Mouse (Mus musculus) monocyte, adult 2 months (primary cell): ENCODE measurements around the gene Tns1.

Source experiments
- DNase-seq, 2 experiments: peaks; one replicate each; pipeline ENCODE4 v3.0.0; 2022; ENCODE audit warnings: low spot score in 2 of 2, low read depth in 1 of 2

The Tns1 gene

DNA sequence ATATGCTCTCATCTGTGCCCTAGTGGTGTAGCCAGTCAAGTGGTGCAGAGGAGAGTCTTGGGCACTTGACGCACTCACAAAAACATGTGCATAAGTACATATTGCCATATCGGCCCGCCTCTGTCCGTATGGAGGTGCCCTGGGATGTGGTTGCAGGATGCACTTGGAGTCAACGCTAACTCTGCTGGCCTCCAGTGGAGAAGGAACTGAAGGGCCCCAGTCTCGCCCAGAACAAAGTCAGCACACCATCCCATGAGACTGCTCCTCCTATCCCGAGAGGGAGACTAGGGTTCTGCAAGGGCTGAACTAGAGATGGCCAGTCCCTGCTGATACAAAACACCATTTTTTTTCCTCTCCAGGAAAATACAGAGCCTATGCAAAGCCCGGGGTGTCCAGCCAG lies 1.0 kb downstream of the Tns1 start:
- DNase-seq: no peak

DNA sequence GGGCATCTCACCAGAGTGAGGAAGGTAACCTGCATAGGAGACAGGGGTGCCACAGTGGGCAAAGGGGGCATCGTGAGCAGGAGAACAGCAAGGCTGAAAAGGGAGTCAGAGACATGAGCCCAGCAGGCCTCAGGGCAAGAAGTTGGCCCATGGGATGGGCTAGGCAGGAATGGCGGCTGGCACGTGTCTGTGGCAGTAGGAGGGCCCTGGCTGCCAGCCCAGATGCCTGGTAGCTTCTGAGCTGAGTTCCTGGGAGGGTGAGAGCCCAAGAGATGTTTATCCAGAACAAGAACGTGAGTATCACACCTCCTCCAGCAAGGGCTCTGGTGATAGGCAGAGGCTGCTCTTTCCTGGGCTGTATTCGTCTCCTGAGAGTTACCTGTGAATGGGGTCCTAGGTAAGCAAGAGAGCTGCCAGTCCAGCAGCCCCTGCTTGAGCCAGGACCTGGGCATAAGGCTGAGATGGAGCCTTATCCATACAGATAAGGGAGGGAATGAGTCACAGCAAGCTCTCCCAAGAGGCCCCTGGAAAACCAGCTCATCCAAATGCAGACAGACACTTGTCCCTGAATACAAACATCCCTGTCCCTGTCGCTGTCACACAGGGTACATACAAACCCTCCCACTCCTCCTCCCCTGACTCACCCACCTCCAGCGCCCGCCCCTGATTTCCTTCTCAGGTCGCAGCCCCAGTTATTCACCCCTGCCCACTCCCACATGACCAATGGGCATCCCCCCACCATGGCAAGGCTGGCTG lies 2.2 kb downstream of the Tns1 start:
- no peak for DNase-seq

DNA sequence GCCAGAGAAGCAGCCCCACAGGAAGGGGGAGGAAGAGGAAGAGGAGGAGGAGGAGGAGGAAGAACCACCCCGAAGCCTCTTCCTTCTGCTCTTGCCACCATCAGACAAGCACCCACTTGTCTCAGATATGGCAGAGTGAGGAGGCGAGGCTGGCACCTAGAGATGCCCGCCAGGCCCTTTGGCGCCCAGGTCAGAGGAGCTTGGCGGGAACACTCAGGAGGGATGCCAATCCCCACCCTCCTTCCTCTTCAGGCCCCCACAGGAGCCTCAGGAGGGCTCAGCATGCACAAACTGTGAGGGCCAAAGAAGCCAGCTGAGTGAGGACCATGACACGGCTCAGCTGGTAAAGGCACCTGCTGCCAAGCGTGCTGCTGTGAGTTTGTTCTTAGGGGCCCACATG lies 3.1 kb downstream of the Tns1 start:
- DNase-seq: no peak

DNA sequence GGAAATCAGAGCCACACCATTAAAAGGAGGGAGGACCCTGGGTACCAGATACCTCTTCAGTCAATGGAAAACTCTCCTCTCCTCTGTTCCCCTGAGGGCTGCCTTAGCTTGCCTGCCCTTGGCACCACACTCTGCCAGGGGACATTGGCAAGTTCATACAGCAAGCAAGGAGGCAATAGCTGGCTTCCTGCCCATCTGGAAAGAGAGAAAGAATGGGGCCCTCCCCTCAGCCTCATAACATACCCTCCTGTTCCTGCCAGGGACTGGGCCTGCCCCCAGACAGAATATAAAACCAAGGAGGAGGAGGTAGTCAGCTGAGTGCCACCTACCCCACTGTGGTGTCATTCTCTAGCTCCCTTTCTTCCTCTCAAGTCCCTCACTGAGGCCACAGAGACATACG lies 5.1 kb downstream of the Tns1 start:
- no peak for DNase-seq

DNA sequence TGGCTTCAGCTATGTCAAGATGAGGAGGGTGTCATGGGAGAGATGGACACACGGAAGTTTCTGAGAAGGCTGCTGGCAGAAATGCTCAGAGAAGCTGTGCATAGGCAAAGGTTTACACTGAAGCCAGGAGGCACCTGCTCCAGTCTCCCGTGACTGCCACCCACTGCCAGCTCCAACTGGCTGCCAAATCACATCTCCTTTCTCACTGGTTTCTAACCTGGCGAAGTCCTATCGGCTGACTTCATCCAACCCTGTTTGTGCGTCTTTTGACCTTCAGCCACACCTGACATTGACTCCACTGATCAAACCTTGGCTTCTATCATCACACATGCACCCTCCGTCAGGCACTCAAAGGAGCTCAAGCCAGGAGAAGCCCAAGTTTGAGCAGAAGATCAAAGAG lies 6.4 kb downstream of the Tns1 start:
- no peak for DNase-seq

DNA sequence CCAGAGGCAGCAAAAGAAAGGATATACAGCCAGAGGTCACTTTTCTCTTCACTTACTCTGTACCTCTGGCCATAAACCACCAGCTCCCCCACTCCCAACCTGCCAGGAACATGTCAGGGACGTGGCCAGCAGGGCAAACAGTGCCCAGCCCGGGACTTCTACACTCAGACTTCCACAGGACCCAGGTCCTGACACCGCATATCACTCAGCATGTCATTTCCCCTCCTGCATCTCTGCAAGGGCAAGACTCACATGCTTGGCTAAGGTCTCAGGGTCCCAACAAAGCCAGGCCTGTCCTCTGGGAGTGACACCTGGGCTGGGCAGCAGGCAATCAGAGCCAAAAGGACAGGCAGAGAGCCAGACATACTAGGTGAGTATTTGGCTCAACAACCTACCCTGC lies 11.2 kb downstream of the Tns1 start:
- DNase-seq: no peak

DNA sequence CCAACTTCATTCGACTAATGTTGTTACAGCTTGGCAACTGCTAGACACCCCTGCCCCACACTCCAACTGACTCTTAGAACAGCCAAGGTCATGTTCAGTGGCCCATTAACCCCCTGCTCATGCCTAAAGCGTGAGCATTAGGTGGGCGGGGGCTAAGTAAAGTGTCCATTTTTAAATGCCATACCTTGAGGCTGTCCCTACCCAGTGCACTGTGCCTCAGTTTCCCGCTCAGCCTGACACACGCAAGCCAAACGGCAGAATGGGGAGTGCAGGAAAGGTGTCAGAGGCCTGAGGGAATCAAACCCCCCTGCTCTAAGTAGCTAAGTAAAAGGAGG lies 12.6 kb downstream of the Tns1 start:
- DNase-seq: no peak

DNA sequence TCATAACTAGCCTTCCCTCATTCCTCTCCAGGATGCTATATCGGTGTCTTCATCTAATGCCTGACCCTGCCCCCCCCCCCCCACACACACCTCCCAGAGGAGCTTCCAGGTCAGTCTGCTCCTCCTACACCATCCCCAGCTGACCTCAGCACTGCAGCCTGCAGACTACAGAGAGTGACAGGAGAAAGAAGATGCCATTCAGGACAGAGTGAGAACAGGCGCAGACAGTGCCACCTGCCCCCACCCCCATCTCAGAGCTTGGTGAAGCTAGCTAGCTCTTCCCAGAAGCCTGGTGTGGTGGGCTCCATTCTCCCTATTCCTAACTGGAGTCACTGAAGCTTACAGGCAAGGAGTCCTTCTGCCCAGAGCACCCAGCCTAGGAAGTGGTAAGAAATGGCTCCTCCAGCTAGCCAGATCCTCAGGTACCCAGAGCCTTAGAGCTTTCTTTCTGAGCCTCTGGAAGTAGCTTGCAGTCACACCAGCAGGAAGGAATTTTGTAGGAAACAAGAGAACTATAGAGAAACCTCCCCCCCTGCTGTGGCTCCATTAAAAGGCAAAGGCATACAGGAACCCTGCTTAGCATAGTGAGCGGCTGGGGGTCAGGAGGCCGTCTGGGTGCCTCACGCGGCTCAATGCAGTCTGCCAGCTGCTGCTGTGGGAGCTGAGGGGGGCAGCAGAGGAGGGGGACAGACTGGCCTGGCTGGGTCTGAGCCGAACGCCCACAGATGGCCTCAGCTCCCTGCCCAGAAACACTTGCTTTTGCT lies 13.1 kb downstream of the Tns1 start:
- no peak for DNase-seq

DNA sequence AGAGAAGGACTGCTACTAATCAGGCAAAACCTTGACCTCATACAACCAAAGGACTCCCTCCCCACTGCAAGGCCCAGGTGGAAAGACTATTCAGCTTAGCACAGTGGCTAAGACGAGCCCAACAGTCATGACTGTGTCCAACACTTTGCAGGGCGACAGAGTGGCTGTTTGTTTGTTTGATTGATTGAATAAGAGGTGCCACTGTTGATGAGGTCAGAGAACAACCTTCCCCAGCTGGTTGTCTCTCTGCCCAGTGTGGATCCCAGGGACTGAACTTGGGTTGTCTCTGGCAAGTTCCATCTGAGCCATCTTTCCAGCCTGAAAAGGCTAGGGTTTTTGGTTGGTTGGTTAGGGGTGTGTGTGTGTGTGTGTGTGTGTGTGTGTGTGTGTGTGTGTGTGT lies 14.6 kb downstream of the Tns1 start:
- DNase-seq: no peak

DNA sequence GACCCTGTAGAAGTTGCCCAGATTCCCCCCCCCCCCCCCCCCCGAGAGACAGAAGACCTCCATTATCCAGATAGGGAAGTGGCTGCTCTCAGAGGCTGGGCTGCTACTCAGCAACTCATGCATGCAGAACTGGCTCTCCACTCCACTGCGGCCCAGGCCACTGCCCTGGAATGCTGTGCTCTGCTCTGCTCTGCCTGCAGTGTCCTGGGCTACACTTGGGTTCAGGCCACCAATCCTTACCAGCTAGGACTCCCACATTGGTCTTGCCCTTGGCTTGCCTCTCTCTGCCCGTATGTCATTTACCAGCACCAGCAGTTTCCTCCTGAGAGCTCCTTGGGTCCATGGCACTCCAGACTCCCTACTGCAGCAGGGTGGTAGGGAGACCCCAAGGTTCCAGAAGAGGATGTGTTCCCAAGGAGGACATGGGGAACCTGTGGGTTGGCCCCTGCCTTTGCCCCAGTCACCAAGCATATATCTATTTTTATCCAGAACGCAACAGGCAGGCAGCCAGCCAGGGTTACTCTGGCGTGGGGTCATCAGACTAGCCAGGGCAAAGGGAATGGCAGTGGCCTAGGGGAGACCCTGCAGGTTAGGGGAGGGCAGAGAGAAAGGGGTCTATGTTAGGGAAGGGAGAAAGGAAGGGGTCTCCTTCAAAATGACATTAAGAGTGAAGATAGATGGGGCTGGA lies 16.2 kb downstream of the Tns1 start:
- no peak for DNase-seq

DNA sequence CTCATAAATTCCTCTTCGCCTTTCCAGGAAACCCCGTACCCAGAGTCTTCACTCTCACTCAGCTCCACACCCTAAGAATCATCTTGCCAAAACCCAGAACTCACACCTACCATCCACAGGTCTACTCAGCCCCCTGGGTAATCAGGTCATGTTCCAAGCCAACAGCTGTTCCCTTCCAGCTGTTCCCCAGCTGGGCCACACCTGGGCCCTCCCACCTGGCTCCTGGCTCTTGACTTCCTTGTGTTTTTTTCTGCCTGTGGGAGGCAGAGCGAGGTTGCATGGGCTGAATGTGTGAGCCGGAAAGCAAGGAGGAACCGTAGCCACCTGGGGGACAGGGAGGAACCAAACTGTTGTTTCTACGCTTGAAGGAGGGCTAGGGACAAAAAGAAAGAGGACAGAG lies 18.0 kb downstream of the Tns1 start:
- DNase-seq: no peak

DNA sequence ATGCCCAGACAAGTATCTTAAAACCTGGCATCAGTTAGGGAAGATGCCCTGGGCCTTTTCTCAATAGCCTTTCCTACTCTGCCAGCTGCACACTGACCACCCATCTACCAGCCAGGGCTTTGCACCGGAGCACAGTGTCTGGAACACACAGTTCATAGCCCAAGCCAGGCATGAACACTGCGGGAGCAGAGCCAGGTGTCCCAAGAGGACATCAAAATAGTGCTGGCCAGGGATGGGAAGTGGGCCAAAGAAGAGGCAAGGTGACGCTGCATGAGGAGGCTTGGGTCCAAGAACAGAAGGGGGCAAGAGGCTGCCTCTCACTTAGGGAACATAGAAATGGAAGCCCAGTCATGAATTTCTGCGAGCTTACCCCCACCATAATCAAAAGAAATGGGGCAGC lies 18.6 kb downstream of the Tns1 start:
- DNase-seq: no peak

DNA sequence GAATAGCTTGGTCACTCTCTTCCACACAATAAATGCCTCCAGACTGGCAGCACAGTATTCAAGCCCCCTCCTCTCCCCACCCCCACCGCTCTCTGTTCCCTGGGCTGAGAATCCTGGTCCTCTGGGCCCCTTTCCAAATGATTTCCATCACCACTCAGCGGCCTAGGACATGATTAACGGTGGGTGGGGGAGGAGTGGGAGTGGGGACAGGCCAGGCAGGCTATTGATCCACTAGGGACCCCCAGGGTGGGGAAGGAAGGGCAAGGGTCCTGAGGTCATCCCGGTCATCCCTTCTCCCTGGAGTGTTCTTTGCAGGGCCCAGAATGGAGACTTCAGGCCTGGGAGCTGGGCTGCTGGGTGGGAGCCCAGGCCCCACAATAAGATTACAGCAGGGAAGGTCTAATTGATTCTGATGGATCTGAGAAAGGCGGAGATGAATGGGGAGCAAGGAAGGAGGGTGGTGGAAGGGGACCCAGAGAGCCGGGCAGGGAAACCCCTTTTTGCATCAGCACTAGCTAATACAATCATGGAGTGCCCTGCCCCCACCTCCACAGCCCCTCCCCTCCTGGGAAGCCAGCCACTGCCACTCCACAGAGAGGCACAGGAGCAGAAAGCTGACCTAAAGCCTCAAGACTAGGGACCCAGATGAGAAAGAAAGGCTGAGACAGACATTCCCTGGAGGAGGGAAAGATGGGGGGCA lies 20.4 kb downstream of the Tns1 start:
- DNase-seq: no peak

DNA sequence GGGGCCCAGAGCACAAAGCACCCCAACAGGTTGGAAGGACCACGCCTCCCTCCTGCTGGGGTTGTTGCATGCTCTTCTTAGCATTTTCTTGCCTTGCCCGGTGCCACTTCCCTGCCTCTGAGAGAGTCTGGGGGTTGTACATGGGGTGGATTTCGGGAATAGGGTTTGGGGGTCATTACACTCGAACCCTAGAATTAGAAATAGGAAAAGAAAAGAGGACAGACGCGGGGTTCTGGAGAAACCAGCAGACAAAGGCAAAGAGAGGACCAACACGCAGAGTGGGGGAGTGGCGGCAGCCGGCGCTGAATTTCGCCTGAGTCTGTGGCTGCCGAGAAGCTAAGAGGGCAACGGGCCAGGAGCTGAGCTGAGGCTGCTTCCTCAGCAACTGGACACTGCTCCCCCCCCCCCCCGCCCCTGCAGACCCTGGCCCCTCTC lies 25.2 kb downstream of the Tns1 start:
- DNase-seq: no peak

DNA sequence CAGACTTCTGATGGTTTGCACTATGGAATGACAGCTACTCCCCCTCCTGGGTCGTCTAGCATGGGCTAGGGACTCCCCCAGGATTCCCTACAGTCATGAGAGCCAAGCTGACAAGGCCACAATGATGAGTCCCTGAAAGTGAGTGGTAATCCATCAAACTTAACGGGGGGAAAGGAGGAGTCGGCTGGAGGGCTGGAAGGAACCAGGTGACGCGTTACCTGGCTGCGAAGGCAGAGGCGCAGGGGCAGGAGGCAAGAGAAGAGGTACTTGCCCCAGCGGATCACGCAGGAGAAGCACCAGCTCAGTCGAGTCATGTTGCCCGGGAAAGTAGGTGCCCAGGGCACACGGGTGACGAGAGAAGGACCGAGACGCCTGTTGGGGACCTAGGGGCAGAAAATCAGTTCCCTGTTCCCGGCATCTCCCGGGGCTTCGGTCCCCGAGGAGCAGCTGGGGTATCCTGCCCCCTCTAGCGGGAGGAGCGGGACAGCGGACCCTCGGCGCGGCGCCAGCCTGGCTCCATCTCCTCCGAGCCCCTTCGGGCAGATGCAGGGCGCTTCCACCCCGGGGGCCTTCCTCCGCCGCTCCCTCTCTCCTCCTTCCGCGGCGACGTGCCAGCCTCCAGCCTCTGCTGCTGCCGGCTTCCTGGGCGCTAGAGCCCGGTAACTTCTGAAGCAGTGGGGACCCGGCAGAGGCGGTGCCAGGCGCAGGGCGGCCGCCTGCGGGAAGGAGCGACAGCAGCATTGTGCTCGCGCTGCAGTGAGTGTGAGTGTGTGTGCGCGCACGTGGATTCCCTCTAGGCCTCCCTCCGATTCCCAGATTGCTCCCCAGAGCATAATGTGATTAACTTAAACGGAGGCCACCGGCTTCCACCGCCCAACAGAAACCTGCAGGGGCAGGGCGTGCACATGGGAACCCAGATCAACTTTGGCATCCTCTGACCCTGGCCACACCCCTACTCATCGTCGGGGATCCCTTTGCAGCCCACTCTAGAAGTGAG lies 25.9 kb downstream of the Tns1 start:
- DNase-seq: no peak

DNA sequence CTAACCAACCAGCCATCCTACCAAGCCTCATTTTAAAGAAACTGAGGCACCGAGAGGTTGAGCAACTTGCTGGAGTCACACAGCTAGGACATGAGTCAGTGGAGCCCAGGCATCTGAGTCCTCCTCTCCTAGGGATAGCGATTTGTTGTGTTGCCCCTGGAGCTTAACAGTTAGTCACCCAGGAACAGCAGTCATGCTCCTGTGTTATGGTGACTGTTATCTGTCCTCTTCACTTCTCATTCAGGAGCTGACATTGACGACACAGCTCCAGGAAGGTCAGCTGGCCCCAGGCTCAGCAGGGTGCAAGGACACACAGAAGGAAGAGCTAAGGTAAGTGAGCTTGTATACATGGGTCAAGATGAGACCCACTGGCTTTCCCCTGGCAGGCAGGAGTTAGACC lies 28.5 kb downstream of the Tns1 start:
- no peak for DNase-seq

DNA sequence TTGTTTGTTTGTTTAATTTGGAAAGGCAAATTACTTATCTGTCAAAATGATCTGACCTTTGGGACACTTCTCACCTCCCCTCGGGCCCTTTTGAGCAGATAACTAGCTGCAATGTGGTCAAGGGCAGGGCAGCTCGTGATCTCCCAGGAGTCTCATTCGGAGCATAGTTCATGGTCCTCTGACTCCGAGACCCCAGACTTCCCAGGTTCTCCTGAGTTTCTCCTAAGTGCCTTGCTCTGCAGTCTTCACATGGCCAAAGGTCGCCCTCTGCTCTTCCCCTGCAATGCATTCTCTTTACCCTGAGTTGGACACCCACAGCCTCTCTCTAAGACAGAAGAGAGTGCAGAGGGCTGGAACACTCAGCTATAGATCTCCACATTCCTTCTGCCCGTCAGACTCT lies 29.0 kb downstream of the Tns1 start:
- no peak for DNase-seq

DNA sequence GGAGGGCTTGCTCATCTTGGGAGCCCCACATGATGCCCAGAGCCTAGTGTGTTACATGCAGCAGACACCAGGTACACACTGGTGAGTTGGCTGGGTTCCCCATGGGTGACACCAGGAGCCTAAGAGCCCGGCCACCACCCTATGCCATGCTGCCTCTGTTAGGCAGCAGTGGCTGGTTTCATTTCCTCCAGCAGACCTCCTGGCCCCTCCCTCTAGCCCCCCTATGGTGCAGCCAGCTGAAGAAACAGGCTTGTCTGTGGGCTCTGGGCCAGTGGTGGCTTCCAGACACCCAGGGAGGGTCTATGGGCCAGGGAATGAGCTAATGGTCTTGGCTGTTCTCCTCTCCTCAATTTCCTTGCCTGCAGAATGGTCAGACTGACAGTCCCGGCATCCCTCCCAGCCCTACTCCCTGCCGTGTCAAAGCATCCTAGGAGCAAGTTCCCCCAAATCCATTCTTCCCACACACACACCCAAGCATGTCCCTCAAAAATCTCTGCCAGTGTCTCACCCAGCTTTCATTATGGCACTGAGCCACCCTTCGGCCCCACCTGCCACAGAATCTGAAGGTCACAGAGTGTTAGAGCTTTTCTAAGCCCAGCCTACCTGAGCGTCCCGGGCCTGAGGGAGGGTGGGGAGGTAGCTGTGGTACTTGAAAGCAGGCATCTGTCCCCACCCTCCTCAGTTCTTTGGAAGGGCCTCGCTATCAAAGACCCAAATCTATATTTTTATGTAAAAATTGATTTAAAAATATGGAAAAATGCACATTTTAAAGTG lies 29.6 kb downstream of the Tns1 start:
- no peak for DNase-seq

DNA sequence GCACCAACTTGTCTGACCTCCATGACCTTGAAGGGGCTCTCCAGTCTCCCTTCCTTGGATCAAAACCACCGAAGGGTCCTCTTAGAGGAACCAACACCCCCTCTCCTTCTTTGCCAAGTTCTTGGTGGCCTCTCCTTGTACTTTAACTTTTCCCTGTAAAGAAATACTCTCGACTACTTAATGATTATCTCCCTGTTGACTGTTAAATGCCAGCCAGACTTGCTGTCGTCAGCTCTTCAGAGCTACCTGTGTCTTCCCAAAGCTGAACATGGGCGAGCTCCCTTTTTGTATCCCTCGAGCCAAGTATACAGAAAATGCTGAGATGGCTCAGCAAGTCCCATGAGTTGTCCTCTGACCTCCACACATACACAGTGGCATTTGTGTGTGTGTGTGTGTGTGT lies 30.8 kb downstream of the Tns1 start:
- no peak for DNase-seq

DNA sequence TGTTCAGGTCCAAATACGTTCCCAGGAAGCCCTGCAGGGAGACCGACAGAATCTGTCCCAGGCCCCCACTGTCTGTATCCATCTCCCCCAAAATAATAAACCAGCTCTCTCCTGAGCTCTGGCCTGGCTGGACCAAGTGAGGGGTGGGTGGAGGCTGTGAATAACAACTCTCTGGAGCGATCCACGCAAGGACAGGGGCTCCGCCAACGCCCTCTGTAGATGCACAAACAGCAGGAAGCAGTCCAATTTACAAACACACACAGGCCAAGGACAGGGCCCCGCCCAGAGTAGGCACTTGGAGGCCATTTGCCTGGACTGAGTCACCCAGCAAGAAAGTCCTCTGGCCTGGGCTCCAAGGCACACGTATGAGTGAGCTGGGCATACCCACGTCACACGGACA lies 32.0 kb downstream of the Tns1 start:
- no peak for DNase-seq
